Mouse (Mus musculus) midbrain, embryonic 11.5 days (tissue): Measurements from ENCODE around the gene Sox15. TPM values are rescaled to one million over a fixed set of nuclear protein-coding genes. Genes with fewer than 3 reads are reported as not detected.

Experiments
- ATAC-seq: fragments of 200-750 bp; cut with Nextera tagmentation; 2 replicates; pipeline ENCODE4 v1.8.0; 2017; ENCODE audit warnings: moderate TSS enrichment, moderate library complexity; ENCODE audit not compliant: low FRiP score
- DNase-seq: peaks from one replicate; pipeline ENCODE4 v3.0.0; 2015; ENCODE audit warnings: low spot score; ENCODE audit errors: missing footprints
- H3K27ac ChIP-seq: fragments of 300-500 bp; sonication (generic); 2 replicates; pipeline ENCODE4 v1.5.1; 2014; ENCODE audit warnings: low read depth, low read length
- H3K27me3 ChIP-seq: fragments of 300-500 bp; sonication (generic); 2 replicates; pipeline ENCODE4 v1.6.1; 2014; ENCODE audit warnings: mild to moderate bottlenecking, low read length, moderate library complexity, mixed read lengths; ENCODE audit not compliant: control insufficient read depth, insufficient read depth
- H3K36me3 ChIP-seq: fragments of 300-500 bp; sonication (generic); 2 replicates; pipeline ENCODE4 v1.6.1; 2014; ENCODE audit warnings: mild to moderate bottlenecking, low read length, moderate library complexity, mixed read lengths; ENCODE audit not compliant: control insufficient read depth, insufficient read depth
- H3K4me1 ChIP-seq: fragments of 300-500 bp; sonication (generic); 2 replicates; pipeline ENCODE4 v1.6.1; 2014; ENCODE audit warnings: low read length; ENCODE audit not compliant: control insufficient read depth, insufficient read depth
- H3K4me2 ChIP-seq: fragments of 300-500 bp; sonication (generic); 2 replicates; pipeline ENCODE4 v1.6.1; 2014; ENCODE audit warnings: mild to moderate bottlenecking, moderate library complexity
- H3K4me3 ChIP-seq: fragments of 300-500 bp; sonication (generic); 2 replicates; pipeline ENCODE4 v1.5.1; 2014; ENCODE audit warnings: low read depth, low read length
- H3K9ac ChIP-seq: fragments of 300-500 bp; sonication (generic); 2 replicates; pipeline ENCODE4 v1.6.1; 2014; ENCODE audit warnings: low read length
- H3K9me3 ChIP-seq: fragments of 300-500 bp; sonication (generic); 2 replicates; pipeline ENCODE4 v1.6.1; 2016; ENCODE audit warnings: low read length; ENCODE audit not compliant: control insufficient read depth
- WGBS: fragments of 180-500 bp; shearing (Covaris S2); extraction: QIAGEN DNeasy Blood & Tissue Kit; methylation state at CpG from one replicate; pipeline ENCODE4 v1.1.7; 2014; 5-methylcytosine and 5-hydroxymethylcytosine counted together
- polyA plus RNA-seq: library from polyadenylated mRNA; unstranded; fragments of >200 nt; fragmentation: Nextera tagmentation; extraction: Ambion mirVana; gene quantifications from 2 replicates; pipeline ENCODE4 v1.2.1, GENCODE M21; 2014

Sox15 gene
- polyA plus RNA-seq, 1 experiment from 2014 or later, result 0.16 TPM

- WGBS, result 70% methylated on average over 1 of the region's 1 CpGs
- no peak overlapping the region for H3K4me3 ChIP-seq
- no peak for DNase-seq
- no peaks in the 10 kb centered on the region for H3K27me3 ChIP-seq
- H3K9ac ChIP-seq, result no peak overlapping the region
- H3K9me3 ChIP-seq, result no peaks in the 10 kb centered on the region
- H3K36me3 ChIP-seq, result no peaks in the 10 kb centered on the region
- no peak overlapping the region for H3K27ac ChIP-seq
- H3K4me2 ChIP-seq, result no peak overlapping the region
- no peak for ATAC-seq
- H3K4me1 ChIP-seq, result peaks cover 14% of the 10 kb centered on the region
These were observed 25.3 kb upstream of the Sox15 start for GRCm38 (mm10) chr11:69629802-69630201.

GRCm38 (mm10) chr11:69632284-69633089, 22.6 kb upstream of the Sox15 start, which contains the start of gene Fxr2:
TSS of gene Fxr2 (plus strand) at chr11:69632990.
- WGBS, result 0% methylated on average over 38 of the region's 56 CpGs
- Histone ChIP-seq H3K36me3 (no peaks in the 10 kb centered on the region), H3K4me3 (peak within 1 kb of the TSS; percentile 98), H3K9ac (peak within 1 kb of the TSS; percentile 97), H3K9me3 (no peaks in the 10 kb centered on the region), H3K4me2 (peak within 1 kb of the TSS; percentile 82), H3K27ac (peak within 1 kb of the TSS; percentile 90), H3K27me3 (no peaks in the 10 kb centered on the region), H3K4me1 (peaks cover 17% of the 10 kb centered on the region)
- peak; percentile 99 for ATAC-seq
- DNase-seq, result peak; percentile 100

DNA sequence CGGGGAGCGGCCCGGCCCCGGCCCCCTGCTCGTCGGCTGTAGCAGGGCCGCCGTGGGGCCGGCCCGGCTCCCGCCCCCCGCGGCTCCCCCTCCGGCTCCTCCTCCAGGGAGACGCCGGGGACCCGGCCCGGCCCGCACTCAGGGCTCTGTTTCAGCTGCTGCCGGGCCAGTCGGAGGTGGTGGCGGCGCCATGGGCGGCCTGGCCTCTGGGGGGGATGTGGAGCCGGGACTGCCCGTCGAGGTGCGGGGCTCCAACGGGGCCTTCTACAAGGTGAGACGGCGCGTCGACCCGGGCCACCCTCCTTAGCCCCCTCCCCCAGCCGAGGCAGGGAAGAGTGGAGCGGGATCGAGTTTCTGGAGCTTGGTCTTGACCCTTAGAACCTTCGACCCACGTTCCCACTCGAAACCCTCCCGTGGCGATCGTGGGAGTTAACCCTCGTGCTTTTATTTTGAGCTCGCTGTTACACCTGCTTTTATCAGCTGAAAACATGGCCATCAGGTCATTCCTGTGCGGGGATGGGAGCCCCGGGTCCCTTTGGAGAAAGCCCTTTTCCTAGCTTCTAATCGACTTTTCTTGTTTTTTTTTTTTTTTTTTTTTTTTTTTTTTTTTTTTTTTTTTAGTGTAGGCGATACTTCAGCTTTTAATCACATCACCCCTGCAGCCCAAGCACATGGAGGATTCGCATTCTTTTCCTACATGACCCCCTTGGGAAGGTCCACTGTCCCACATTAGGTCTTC, 21.8 kb upstream of the Sox15 start:
- no peaks in the 10 kb centered on the region for H3K9me3 ChIP-seq
- ATAC-seq, result peak; percentile 58
- H3K4me3 ChIP-seq, result peak overlapping the region; percentile 98
- peak overlapping the region; percentile 90 for H3K27ac ChIP-seq
- H3K27me3 ChIP-seq, result no peaks in the 10 kb centered on the region
- no peak for DNase-seq
- peak overlapping the region; percentile 82 for H3K4me2 ChIP-seq
- H3K9ac ChIP-seq, result peak overlapping the region; percentile 97
- WGBS, result under 1% methylated on average over 50 of the region's 50 CpGs
- H3K36me3 ChIP-seq, result no peaks in the 10 kb centered on the region
- H3K4me1 ChIP-seq, result peaks cover 17% of the 10 kb centered on the region

DNA sequence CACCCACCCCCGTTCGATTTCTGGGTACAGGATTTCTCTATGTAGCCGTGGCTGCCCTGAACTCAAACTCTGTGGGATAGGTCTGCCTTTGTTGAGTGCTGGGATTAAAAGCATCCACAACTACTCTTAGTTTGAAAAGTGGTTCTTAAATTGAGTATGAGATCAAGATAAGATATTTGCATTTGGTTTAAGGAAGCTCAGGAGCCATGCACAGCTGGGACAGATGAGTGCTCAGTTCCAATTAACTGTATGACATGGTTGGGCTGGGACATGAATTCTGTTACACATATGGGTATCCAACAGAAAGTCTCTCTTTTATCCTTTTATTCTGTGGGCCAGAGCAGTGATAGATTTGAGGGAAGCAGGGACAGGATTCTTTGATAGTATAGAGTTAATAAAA, 19.6 kb upstream of the Sox15 start:
- H3K36me3 ChIP-seq, result 0 out of 2 replicates have a peak, but pooled peaks cover 5% of the 10 kb centered on the region
- no peak overlapping the region for H3K9ac ChIP-seq
- H3K27me3 ChIP-seq, result no peaks in the 10 kb centered on the region
- H3K4me3 ChIP-seq, result no peak overlapping the region
- WGBS, result 90% methylated on average over 3 of the region's 3 CpGs
- ATAC-seq, result no peak
- H3K4me1 ChIP-seq, result peaks cover 17% of the 10 kb centered on the region
- no peak for DNase-seq
- H3K4me2 ChIP-seq, result no peak overlapping the region; the same call in 1 of the 2 replicates
- H3K27ac ChIP-seq, result no peak overlapping the region
- H3K9me3 ChIP-seq, result no peaks in the 10 kb centered on the region

GRCm38 (mm10) chr11:69645860-69646259, 9.3 kb upstream of the Sox15 start:
- no peak for DNase-seq
- Histone ChIP-seq H3K36me3 (peaks cover 52% of the 10 kb centered on the region), H3K27ac (no peak overlapping the region), H3K4me3 (no peak overlapping the region), H3K9ac (no peak overlapping the region), H3K9me3 (no peaks in the 10 kb centered on the region), H3K4me1 (no peaks in the 10 kb centered on the region), H3K4me2 (no peak overlapping the region), H3K27me3 (no peaks in the 10 kb centered on the region)
- 96% methylated on average over 5 of the region's 5 CpGs for WGBS
- ATAC-seq, result no peak

- Histone ChIP-seq H3K9ac (no peak overlapping the region), H3K4me1 (0 out of 2 replicates have a peak, but pooled peaks cover 4% of the 10 kb centered on the region), H3K27me3 (no peaks in the 10 kb centered on the region), H3K4me3 (no peak overlapping the region), H3K4me2 (no peak overlapping the region), H3K36me3 (peaks cover 43% of the 10 kb centered on the region), H3K9me3 (no peaks in the 10 kb centered on the region), H3K27ac (0 out of 2 replicates have a peak overlapping the region, but pooled peaks have one; percentile 2)
- WGBS, result 60% methylated on average over 5 of the region's 5 CpGs
- DNase-seq (no peak), ATAC-seq (no peak)
These were observed 1.7 kb upstream of the Sox15 start for GRCm38 (mm10) chr11:69653399-69653798.

DNA sequence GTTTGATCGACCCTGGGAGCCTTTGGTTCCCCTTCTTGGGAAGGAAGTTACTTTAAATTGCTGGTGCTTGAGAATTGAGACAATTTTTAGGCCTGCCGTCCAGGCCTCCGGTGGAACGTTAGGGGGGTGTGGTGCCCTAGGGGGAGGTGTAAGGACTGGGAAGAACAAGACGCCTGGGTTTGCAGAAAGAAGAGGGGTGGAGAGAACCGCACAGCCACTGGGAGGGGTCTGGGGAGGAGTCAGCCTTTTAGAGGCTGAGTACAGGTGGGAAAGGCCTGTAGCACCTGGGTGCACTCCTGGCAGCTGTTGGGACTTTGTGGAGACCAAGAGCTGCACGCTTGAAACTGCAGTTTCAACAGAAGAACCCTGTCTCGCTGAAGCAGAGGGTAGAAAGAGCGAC, 354 bp upstream of the Sox15 start:
- peaks cover 38% of the 10 kb centered on the region for H3K36me3 ChIP-seq
- WGBS, result 44% methylated on average over 9 of the region's 9 CpGs
- H3K4me1 ChIP-seq, result 0 out of 2 replicates have a peak, but pooled peaks cover 4% of the 10 kb centered on the region
- DNase-seq (no peak), ATAC-seq (no peak)
- H3K9ac ChIP-seq, result no peak overlapping the region
- no peak overlapping the region for H3K4me3 ChIP-seq
- no peak overlapping the region for H3K4me2 ChIP-seq
- H3K27me3 ChIP-seq, result no peaks in the 10 kb centered on the region
- no peak overlapping the region for H3K27ac ChIP-seq
- H3K9me3 ChIP-seq, result no peaks in the 10 kb centered on the region

DNA sequence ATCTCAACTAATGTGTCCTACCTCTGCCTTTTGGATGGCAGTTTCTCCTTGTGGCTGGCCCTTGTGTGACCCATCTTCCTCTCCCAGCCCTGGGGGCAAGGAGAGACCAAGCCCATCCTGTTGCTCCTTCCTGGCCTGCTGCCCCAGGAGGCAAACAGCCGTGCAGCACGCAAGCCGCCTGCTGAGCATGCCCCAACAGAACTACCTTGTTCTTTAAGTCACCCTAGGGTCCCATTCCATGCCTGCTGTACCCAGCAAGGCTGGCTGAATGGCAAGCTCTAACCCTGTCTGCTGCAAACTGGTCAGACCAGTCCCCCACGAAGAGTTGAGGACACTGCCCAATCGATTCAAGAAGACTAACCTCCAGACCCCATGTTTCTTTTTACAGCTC, 946 bp downstream of the Sox15 start:
- Histone ChIP-seq H3K4me2 (no peak overlapping the region), H3K9me3 (no peaks in the 10 kb centered on the region), H3K27me3 (no peaks in the 10 kb centered on the region), H3K4me3 (no peak overlapping the region), H3K4me1 (0 out of 2 replicates have a peak, but pooled peaks cover 4% of the 10 kb centered on the region), H3K27ac (no peak overlapping the region), H3K9ac (no peak overlapping the region), H3K36me3 (peaks cover 28% of the 10 kb centered on the region)
- no peak for ATAC-seq
- DNase-seq, result no peak
- 88% methylated on average over 5 of the region's 5 CpGs for WGBS
